Mouse (Mus musculus) MEL (cell line): ENCODE measurements around the gene Bmp7. TPM values are rescaled to one million over a fixed set of nuclear protein-coding genes. Genes with fewer than 3 reads are reported as not detected.
A peak's percentile ranks its signal among the peaks of the same experiment; 100 is the strongest.

Experiments used
- DNase-seq: peaks from one replicate; pipeline ENCODE4 v3.0.0; 2011; ENCODE audit warnings: low read depth, low spot score
- H3K27ac ChIP-seq: 2 replicates; pipeline ENCODE4 v1.5.1; 2012; ENCODE audit warnings: low read depth, mild to moderate bottlenecking, control low read depth, low read length, moderate library complexity; ENCODE audit not compliant: control insufficient read depth
- H3K27me3 ChIP-seq, 2 experiments: fragments of 150-350 bp in 1 of 2; sonication (generic) in 1 of 2; 2 replicates each; pipeline ENCODE4 v1.6.1; 2012; ENCODE audit warnings: low read length in 2 of 2, mild to moderate bottlenecking in 2 of 2, improper control_type of control experiment in 1 of 2, moderate library complexity in 1 of 2; ENCODE audit not compliant: insufficient read depth in 2 of 2, control insufficient read depth in 1 of 2
- H3K36me3 ChIP-seq, 2 experiments: 2 replicates each; pipeline ENCODE4 v1.6.1; 2012 to 2014; ENCODE audit warnings: low read length in 2 of 2, improper control_type of control experiment in 1 of 2, inconsistent platforms in 1 of 2, mild to moderate bottlenecking in 1 of 2; ENCODE audit not compliant: insufficient read depth in 2 of 2, control insufficient read depth in 1 of 2
- H3K4me1 ChIP-seq, 2 experiments: fragments of 150-350 bp in 1 of 2; sonication (generic) in 1 of 2; 2 replicates each; pipeline ENCODE4 v1.6.1; 2012; ENCODE audit warnings: low read length in 2 of 2, improper control_type of control experiment in 1 of 2, mild to moderate bottlenecking in 1 of 2; ENCODE audit not compliant: insufficient read depth in 2 of 2, control insufficient read depth in 1 of 2
- H3K4me3 ChIP-seq, 2 experiments: fragments of 150-350 bp in 1 of 2; sonication (generic) in 1 of 2; 2 replicates each; pipeline ENCODE4 v1.5.1; 2012; ENCODE audit warnings: low read depth in 2 of 2, low read length in 2 of 2, mild to moderate bottlenecking in 2 of 2, moderate library complexity in 2 of 2, control low read depth in 1 of 2, improper control_type of control experiment in 1 of 2; ENCODE audit not compliant: control insufficient read depth in 1 of 2, insufficient read depth in 1 of 2
- H3K79me2 ChIP-seq: 2 replicates; pipeline ENCODE4 v1.6.1; 2012; ENCODE audit warnings: mild to moderate bottlenecking, low read length, moderate library complexity; ENCODE audit not compliant: control insufficient read depth, poor library complexity, insufficient read depth
- H3K9ac ChIP-seq: 2 replicates; pipeline ENCODE4 v1.6.1; 2012; ENCODE audit warnings: low read depth, mild to moderate bottlenecking, control low read depth, low read length, moderate library complexity; ENCODE audit not compliant: control insufficient read depth, poor library complexity, severe bottlenecking
- H3K9me3 ChIP-seq: fragments of 150-350 bp; sonication (generic); replicated peaks from 2 replicates; pipeline ENCODE4 v1.6.1; 2012; ENCODE audit warnings: mild to moderate bottlenecking, low read length, improper control_type of control experiment, moderate library complexity; ENCODE audit not compliant: insufficient read depth
- CHD2 ChIP-seq: IDR thresholded peaks from 2 replicates; pipeline ENCODE4 v1.6.1; 2011; ENCODE audit warnings: low read length, improper control_type of control experiment
- CTCF ChIP-seq, 3 experiments: IDR thresholded peaks in 2 of 3; conservative IDR thresholded peaks in 1 of 3; 2 replicates each; pipeline ENCODE4 v1.5.1; 2011 to 2012; ENCODE audit warnings: low read length in 3 of 3, low read depth in 2 of 3, mild to moderate bottlenecking in 2 of 3, improper control_type of control experiment in 1 of 3, inconsistent platforms in 1 of 3, mixed read lengths in 1 of 3, moderate library complexity in 1 of 3; ENCODE audit not compliant: control insufficient read depth in 1 of 3, insufficient read depth in 1 of 3, poor library complexity in 1 of 3, severe bottlenecking in 1 of 3
- E2F4 ChIP-seq: IDR thresholded peaks from 2 replicates; pipeline ENCODE4 v1.6.1; 2011; ENCODE audit warnings: low read depth, low read length, improper control_type of control experiment, borderline replicate concordance
- EP300 ChIP-seq, 2 experiments: IDR thresholded peaks; 2 replicates each; pipeline ENCODE4 v1.6.1; 2011; ENCODE audit warnings: improper control_type of control experiment in 2 of 2, low read length in 2 of 2, low read depth in 1 of 2, mild to moderate bottlenecking in 1 of 2
- ETS1 ChIP-seq: IDR thresholded peaks from 2 replicates; pipeline ENCODE4 v1.6.1; 2012; ENCODE audit warnings: low read depth, mild to moderate bottlenecking, inconsistent platforms, low read length, improper control_type of control experiment, moderate library complexity
- GABPA ChIP-seq: IDR thresholded peaks from 2 replicates; pipeline ENCODE4 v1.6.1; 2012; ENCODE audit warnings: low read depth, mild to moderate bottlenecking, inconsistent platforms, low read length, improper control_type of control experiment, moderate library complexity
- GATA1 ChIP-seq: IDR thresholded peaks from 2 replicates; pipeline ENCODE4 v1.6.1; 2011; ENCODE audit warnings: low read depth, low read length, improper control_type of control experiment
- HCFC1 ChIP-seq: IDR thresholded peaks from 2 replicates; pipeline ENCODE4 v1.6.1; 2012; ENCODE audit warnings: low read depth, mild to moderate bottlenecking, inconsistent platforms, low read length, improper control_type of control experiment, moderate library complexity
- JUND ChIP-seq: IDR thresholded peaks from 2 replicates; pipeline ENCODE4 v1.6.1; 2011; ENCODE audit warnings: low read depth, mild to moderate bottlenecking, improper control_type of control experiment, low read length
- KAT2A ChIP-seq: conservative IDR thresholded peaks from 2 replicates; pipeline ENCODE4 v1.6.1; 2012; ENCODE audit warnings: low read depth, low read length, improper control_type of control experiment, inconsistent platforms
- MAFK ChIP-seq: IDR thresholded peaks from 2 replicates; pipeline ENCODE4 v1.6.1; 2011; ENCODE audit warnings: low read depth, mild to moderate bottlenecking, low read length, improper control_type of control experiment, borderline replicate concordance
- MAZ ChIP-seq: IDR thresholded peaks from 2 replicates; pipeline ENCODE4 v1.6.1; 2012; ENCODE audit warnings: low read depth, mild to moderate bottlenecking, inconsistent platforms, low read length, improper control_type of control experiment
- MEF2A ChIP-seq: IDR thresholded peaks from 2 replicates; pipeline ENCODE4 v1.6.1; 2014; ENCODE audit warnings: low read depth, mild to moderate bottlenecking, inconsistent platforms, low read length, improper control_type of control experiment; ENCODE audit not compliant: poor library complexity, insufficient replicate concordance, severe bottlenecking; ENCODE audit errors: extremely low read depth
- MYB ChIP-seq: IDR thresholded peaks from 2 replicates; pipeline ENCODE4 v1.6.1; 2011; ENCODE audit warnings: mild to moderate bottlenecking, low read depth, low read length, improper control_type of control experiment
- NELFE ChIP-seq: IDR thresholded peaks from 2 replicates; pipeline ENCODE4 v1.6.1; 2011; ENCODE audit warnings: low read depth, low read length, improper control_type of control experiment
- NRF1 ChIP-seq: IDR thresholded peaks from 2 replicates; pipeline ENCODE4 v1.6.1; 2014; ENCODE audit warnings: low read depth, mild to moderate bottlenecking, inconsistent platforms, low read length, improper control_type of control experiment, moderate library complexity; ENCODE audit not compliant: poor library complexity, insufficient read depth, severe bottlenecking
- POLR2A ChIP-seq, 2 experiments: IDR thresholded peaks; 2 replicates each; pipeline ENCODE4 v1.6.1; 2011 to 2012; ENCODE audit warnings: low read length in 2 of 2, mild to moderate bottlenecking in 2 of 2, control low read depth in 1 of 2, improper control_type of control experiment in 1 of 2, low read depth in 1 of 2, moderate library complexity in 1 of 2; ENCODE audit not compliant: control insufficient read depth in 1 of 2, insufficient read depth in 1 of 2, poor library complexity in 1 of 2
- POLR2AphosphoS2 ChIP-seq: IDR thresholded peaks from 2 replicates; pipeline ENCODE4 v1.6.1; 2011; ENCODE audit warnings: low read length, improper control_type of control experiment
- POLR2AphosphoS5 ChIP-seq: IDR thresholded peaks from 2 replicates; pipeline ENCODE4 v1.6.1; 2012; ENCODE audit warnings: low read depth, borderline replicate concordance, mild to moderate bottlenecking, inconsistent platforms, low read length, moderate library complexity, mixed read lengths
- RAD21 ChIP-seq: IDR thresholded peaks from 2 replicates; pipeline ENCODE4 v1.6.1; 2011; ENCODE audit warnings: mild to moderate bottlenecking, low read depth, low read length, improper control_type of control experiment
- SIN3A ChIP-seq: IDR thresholded peaks from 2 replicates; pipeline ENCODE4 v1.6.1; 2012; ENCODE audit warnings: low read length, improper control_type of control experiment, inconsistent platforms
- SMC3 ChIP-seq: IDR thresholded peaks from 2 replicates; pipeline ENCODE4 v1.6.1; 2011; ENCODE audit warnings: low read depth, low read length, improper control_type of control experiment
- TAL1 ChIP-seq: IDR thresholded peaks from 2 replicates; pipeline ENCODE4 v1.6.1; 2012; ENCODE audit warnings: mild to moderate bottlenecking, inconsistent platforms, low read length, moderate library complexity, mixed read lengths
- TBP ChIP-seq: IDR thresholded peaks from 2 replicates; pipeline ENCODE4 v1.8.0; 2011; ENCODE audit warnings: low read depth, low read length, improper control_type of control experiment
- TCF12 ChIP-seq: IDR thresholded peaks from 2 replicates; pipeline ENCODE4 v1.6.1; 2014; ENCODE audit warnings: low read depth, mild to moderate bottlenecking, inconsistent platforms, low read length, improper control_type of control experiment, moderate library complexity
- USF1 ChIP-seq: IDR thresholded peaks from 2 replicates; pipeline ENCODE4 v1.6.1; 2014; ENCODE audit warnings: low read depth, mild to moderate bottlenecking, inconsistent platforms, low read length, improper control_type of control experiment, moderate library complexity
- USF2 ChIP-seq, 2 experiments: IDR thresholded peaks; 2 replicates each; pipeline ENCODE4 v1.6.1; 2011 to 2012; ENCODE audit warnings: improper control_type of control experiment in 2 of 2, low read length in 2 of 2, borderline replicate concordance in 1 of 2, inconsistent platforms in 1 of 2, low read depth in 1 of 2, mild to moderate bottlenecking in 1 of 2; ENCODE audit not compliant: insufficient read depth in 1 of 2
- ZC3H11A ChIP-seq: IDR thresholded peaks from 2 replicates; pipeline ENCODE4 v1.6.1; 2012; ENCODE audit warnings: low read depth, mild to moderate bottlenecking, inconsistent platforms, low read length, improper control_type of control experiment
- ZKSCAN1 ChIP-seq: IDR thresholded peaks from 2 replicates; pipeline ENCODE4 v1.6.1; 2012; ENCODE audit warnings: low read depth, mild to moderate bottlenecking, inconsistent platforms, low read length, improper control_type of control experiment, moderate library complexity
- ZMIZ1 ChIP-seq: IDR thresholded peaks from 2 replicates; pipeline ENCODE4 v1.6.1; 2012; ENCODE audit warnings: low read depth, mild to moderate bottlenecking, inconsistent platforms, low read length, improper control_type of control experiment, moderate library complexity
- ZNF384 ChIP-seq: IDR thresholded peaks from 2 replicates; pipeline ENCODE4 v1.6.1; 2012; ENCODE audit warnings: low read depth, mild to moderate bottlenecking, inconsistent platforms, low read length, improper control_type of control experiment
- polyA plus RNA-seq, 2 experiments: library from polyadenylated mRNA; stranded (reverse) in 1 of 2; unstranded in 1 of 2; fragments of >175 nt in 1 of 2; fragments of >200 nt in 1 of 2; gene quantifications; 2 replicates each; pipeline versions ENCODE4 v1.2.1 to v1.2.4; 2012; ENCODE audit warnings: low replicate concordance in 2 of 2, low read depth in 1 of 2; ENCODE audit not compliant: insufficient read length in 2 of 2, insufficient read depth in 1 of 2, missing spikeins in 1 of 2
- total RNA-seq: library from RNA; depleted of rRNA; stranded (reverse); fragments of 300-350 nt; gene quantifications from 2 replicates; pipeline ENCODE4 v1.2.3, GENCODE M21; 2012

The Bmp7 gene
- total and polyA plus RNA-seq, 3 experiments, result not detected

DNA sequence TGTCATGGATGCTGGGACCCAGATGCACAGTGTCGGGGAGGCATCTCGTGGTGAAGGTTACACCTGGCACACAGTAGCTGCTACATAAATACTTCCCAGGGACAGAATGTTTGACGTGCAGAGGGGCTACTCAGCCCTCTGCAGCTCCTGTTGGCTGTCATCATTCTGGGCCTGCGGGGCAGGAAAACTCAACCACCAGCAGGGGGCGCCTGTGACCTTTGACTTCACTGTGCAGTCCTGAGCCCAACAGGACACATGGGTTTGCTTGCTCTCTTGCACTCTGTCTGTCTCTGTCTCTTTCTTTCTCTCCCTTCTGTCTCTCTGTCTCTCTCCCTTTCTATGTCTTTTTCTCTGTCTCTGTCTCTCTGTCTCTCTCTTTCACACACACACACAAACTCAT is 108.4 kb downstream of the Bmp7 start:
- H3K36me3 ChIP-seq, result no peaks in the 10 kb centered on the region
- no peaks in the 10 kb centered on the region for H3K27me3 ChIP-seq
- H3K9me3 ChIP-seq, result no peaks in the 10 kb centered on the region
- H3K4me3 ChIP-seq, result no peak overlapping the region
- no peaks in the 10 kb centered on the region for H3K4me1 ChIP-seq
- H3K9ac ChIP-seq, result no peak overlapping the region
- H3K79me2 ChIP-seq, result no peaks in the 10 kb centered on the region
- TF ChIP-seq CTCF (IDR thresholded peaks at IDR 0.05 in 2 of 3, conservative IDR thresholded peaks at IDR 0.05 in 1 of 3; ENCODE audit: control insufficient read depth in 1 of 3, insufficient read depth in 1 of 3, low read depth in 2 of 3, low read length in 3 of 3, poor library complexity in 1 of 3, severe bottlenecking in 1 of 3), result peak; percentile 28 to 64 (median 38); a peak in 5 of 6 replicates
- TF ChIP-seq SMC3, result peak; percentile 41
- peak; percentile 28 for TF ChIP-seq RAD21
- no peak for TF ChIP-seq MAFK
- no peak for TF ChIP-seq MEF2A
- no peak overlapping the region for H3K27ac ChIP-seq
- peak; percentile 10 for DNase-seq

DNA sequence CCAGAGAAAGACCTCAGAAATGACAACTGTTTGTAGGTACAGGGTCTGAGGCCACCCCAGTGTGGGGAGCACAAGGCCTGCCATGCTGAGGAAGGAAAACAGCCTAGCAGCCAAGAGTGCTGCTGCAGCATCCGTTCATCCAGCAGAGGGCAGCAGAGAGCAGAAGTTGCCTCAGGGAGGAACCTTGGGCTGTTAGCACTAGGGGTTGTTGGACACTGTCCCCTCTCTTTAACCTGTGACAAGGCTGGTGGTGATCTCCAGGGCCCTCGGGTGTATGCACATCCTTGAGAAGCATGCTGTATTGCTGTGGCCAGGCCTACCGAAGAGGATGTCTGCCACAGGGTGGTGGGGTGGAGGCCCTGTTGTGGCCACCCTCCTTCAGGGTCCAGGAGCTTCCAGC is 109.0 kb downstream of the Bmp7 start:
- Histone ChIP-seq H3K9me3 (no peaks in the 10 kb centered on the region), H3K36me3 (no peaks in the 10 kb centered on the region), H3K4me3 (no peak overlapping the region), H3K4me1 (no peaks in the 10 kb centered on the region), H3K9ac (no peak overlapping the region), H3K27me3 (no peaks in the 10 kb centered on the region), H3K27ac (no peak overlapping the region), H3K79me2 (no peaks in the 10 kb centered on the region)
- DNase-seq, result peak; percentile 31
- peak; percentile 69 for TF ChIP-seq SMC3
- TF ChIP-seq MYB, result no peak
- peak; percentile 37 for TF ChIP-seq RAD21
- no peak for TF ChIP-seq ETS1
- no peak for TF ChIP-seq ZNF384
- TF ChIP-seq ZKSCAN1, result no peak
- TF ChIP-seq KAT2A, result no peak
- TF ChIP-seq GATA1, result no peak
- no peak for TF ChIP-seq MEF2A
- no peak for TF ChIP-seq USF2 (IDR thresholded peaks at IDR 0.05; ENCODE audit: borderline replicate concordance in 1 of 2, insufficient read depth in 1 of 2, low read depth in 1 of 2, low read length in 2 of 2)
- TF ChIP-seq USF1, result no peak
- no peak for TF ChIP-seq EP300 (IDR thresholded peaks at IDR 0.05; ENCODE audit: low read depth in 1 of 2, low read length in 2 of 2)
- TF ChIP-seq HCFC1, result no peak
- TF ChIP-seq MAZ, result no peak
- no peak for TF ChIP-seq NRF1
- no peak for TF ChIP-seq JUND
- no peak for TF ChIP-seq MAFK
- no peak for TF ChIP-seq POLR2AphosphoS2
- TF ChIP-seq ZC3H11A, result peak; percentile 37; the same call in 1 of the 2 replicates
- TF ChIP-seq CTCF (IDR thresholded peaks at IDR 0.05 in 2 of 3, conservative IDR thresholded peaks at IDR 0.05 in 1 of 3; ENCODE audit: control insufficient read depth in 1 of 3, insufficient read depth in 1 of 3, low read depth in 2 of 3, low read length in 3 of 3, poor library complexity in 1 of 3, severe bottlenecking in 1 of 3), result peak; percentile 59 to 84 (median 79)
- TF ChIP-seq TBP, result no peak
- no peak for TF ChIP-seq E2F4
- TF ChIP-seq NELFE, result no peak
- TF ChIP-seq ZMIZ1, result no peak
- TF ChIP-seq TCF12, result no peak
- TF ChIP-seq GABPA, result no peak
- no peak for TF ChIP-seq SIN3A
- TF ChIP-seq POLR2A (IDR thresholded peaks at IDR 0.05; ENCODE audit: control insufficient read depth in 1 of 2, insufficient read depth in 1 of 2, low read depth in 1 of 2, low read length in 2 of 2, poor library complexity in 1 of 2), result no peak
- TF ChIP-seq CHD2, result no peak
- TF ChIP-seq TAL1, result no peak
- TF ChIP-seq POLR2AphosphoS5, result no peak
